9 mouse cellular contexts compared by ENCODE assay signal in the genomic region with DNA sequence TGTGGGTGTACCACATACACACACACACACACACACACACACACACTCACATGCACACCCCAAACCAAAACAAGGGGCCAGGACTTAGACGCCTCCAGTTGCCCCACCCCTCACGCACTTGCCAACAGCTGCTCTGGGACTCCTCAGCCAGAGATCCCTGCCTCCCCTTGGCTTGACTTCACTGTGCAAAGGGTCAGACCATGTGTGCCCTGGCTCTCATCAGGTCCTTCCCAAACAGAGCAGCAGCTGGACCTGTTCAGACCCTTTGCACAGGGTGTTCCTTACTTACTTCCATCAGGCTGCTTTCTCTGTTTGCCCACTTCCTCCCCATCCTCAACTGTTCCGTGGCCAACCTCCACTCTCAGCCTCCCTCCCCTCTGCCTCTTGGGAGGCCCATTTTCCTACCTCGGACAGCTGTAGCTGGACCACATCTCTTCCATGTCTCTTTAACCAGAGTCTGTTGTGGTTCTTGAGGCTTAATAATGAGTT. TPM values are rescaled to one million over a fixed set of nuclear protein-coding genes. Genes with fewer than 3 reads are reported as not detected.
A peak's percentile ranks its signal among the peaks of the same experiment; 100 is the strongest.
DNase-seq lines count a peak whose midpoint lies in the region.
"Had no signal": no experiment of that assay in that cellular context is flagged by ENCODE, and none has a peak within 500 bp of the region (broad histone marks: within the 10 kb centered on the region; RNA-seq: fewer than 3 reads in every experiment).

No protein-coding gene starts in this region.

- peak; percentile 32 to 81 for DNase-seq in urinary bladder, adult 18-20 months (ENCODE audit: low spot score in 2 of 2)
- DNase-seq in urinary bladder, adult 2 months (ENCODE audit: low spot score): no peak
- peak; percentile 75 for DNase-seq in heart, adult 8-10 months (ENCODE audit: low spot score)
- DNase-seq in lung, postnatal 36 days: peak; percentile 79
- DNase-seq in urinary bladder, postnatal 4 days (ENCODE audit: low spot score in 2 of 2): peak; percentile 83 to 88
- no peak for DNase-seq in left cerebral cortex, adult 8-10 months (ENCODE audit: low spot score in 2 of 2)
- no peak for DNase-seq in retina, postnatal 1 day
- no peak for DNase-seq in spleen, postnatal 4 days (ENCODE audit: low spot score in 2 of 2)
- DNase-seq: right cerebral cortex, postnatal 25 days had no signal

RNA-seq across cellular contexts. Expression of gene Acox3, which starts 42.0 kb away (rescaled TPM):
- 30.1 and 35.0 TPM in 2 replicates for polyA plus RNA-seq in urinary bladder, adult 2 months (2012; rRNA removed)
- total RNA-seq in heart, adult 8-10 months (2022): 10 to 100 TPM; 21.9 to 32.0 (median 26.4) TPM
- 10 to 100 TPM; 36.4 to 40.2 (median 37.8) TPM for total RNA-seq in left cerebral cortex, adult 8-10 months (2022)

RNA-seq across cellular contexts. Expression of gene Trmt44, which starts 49.9 kb away (rescaled TPM):
- polyA plus RNA-seq in urinary bladder, adult 2 months (2012; rRNA removed): 4.3 and 5.4 TPM in 2 replicates
- 1 to 10 TPM; 1.7 to 2.1 (median 2.0) TPM for total RNA-seq in heart, adult 8-10 months (2022)
- 1 to 10 TPM; 7.2 to 7.9 (median 7.5) TPM for total RNA-seq in left cerebral cortex, adult 8-10 months (2022)

RNA-seq across cellular contexts. Expression of gene Htra3, which starts 54.8 kb away (rescaled TPM):
- 90.2 and 126 TPM in 2 replicates for polyA plus RNA-seq in urinary bladder, adult 2 months (2012; rRNA removed)
- total RNA-seq in heart, adult 8-10 months (2022): 10 to 100 TPM; 70.4 to 85.8 (median 82.5) TPM
- total RNA-seq in left cerebral cortex, adult 8-10 months (2022): 1 to 10 TPM; 7.0 to 8.3 (median 7.9) TPM

Comparison
In these comparisons a context has a peak if more than half of its experiments do, and no peak if none do; other contexts are left out.
1. DNase-seq: peak in urinary bladder, adult 18-20 months (2 of 2), heart, adult 8-10 months (single experiment), lung, postnatal 36 days (single experiment) and urinary bladder, postnatal 4 days (2 of 2); none in urinary bladder, adult 2 months (single experiment), left cerebral cortex, adult 8-10 months (0 of 2), retina, postnatal 1 day (single experiment) and spleen, postnatal 4 days (0 of 2).
2. RNA of gene Htra3, which starts 54.8 kb away (total RNA-seq): 70.4 to 85.8 TPM in heart, adult 8-10 months; 7.0 to 8.3 TPM in left cerebral cortex, adult 8-10 months; every median in the first group is over 4 times any median in the second.